Mouse (Mus musculus) intestine, embryonic 14.5 days (tissue): ENCODE results near the gene Zfp819. TPM values are rescaled to one million over a fixed set of nuclear protein-coding genes. Genes with fewer than 3 reads are reported as not detected.

Experiments
- ATAC-seq: fragments of 200-750 bp; cut with Nextera tagmentation; replicated peaks from 2 replicates; pipeline ENCODE4 v1.8.0; 2017; ENCODE audit warnings: low read depth, moderate number of reproducible peaks, moderate TSS enrichment, moderate library complexity; ENCODE audit not compliant: low FRiP score, low TSS enrichment
- DNase-seq: peaks from one replicate; pipeline ENCODE4 v3.0.0-alpha.2; 2018; ENCODE audit warnings: low spot score
- H3K27ac ChIP-seq: fragments of 300-500 bp; sonication (generic); 2 replicates; pipeline ENCODE4 v1.5.1; 2014; ENCODE audit warnings: low read depth, mild to moderate bottlenecking, control low read depth
- H3K27me3 ChIP-seq: fragments of 300-500 bp; sonication (generic); replicated peaks from 2 replicates; pipeline ENCODE4 v1.6.1; 2014; ENCODE audit warnings: low read length, control low read depth; ENCODE audit not compliant: control insufficient read depth, insufficient read depth
- H3K36me3 ChIP-seq: fragments of 300-500 bp; sonication (generic); 2 replicates; pipeline ENCODE4 v1.6.1; 2014; ENCODE audit warnings: low read length, control low read depth; ENCODE audit not compliant: control insufficient read depth, insufficient read depth
- H3K4me1 ChIP-seq: fragments of 300-500 bp; sonication (generic); replicated peaks from 2 replicates; pipeline ENCODE4 v1.6.1; 2014; ENCODE audit warnings: low read length, control low read depth, mixed read lengths; ENCODE audit not compliant: control insufficient read depth, insufficient read depth
- H3K4me2 ChIP-seq: fragments of 300-500 bp; sonication (generic); 2 replicates; pipeline ENCODE4 v1.6.1; 2014; ENCODE audit warnings: low read length
- H3K4me3 ChIP-seq: fragments of 300-500 bp; sonication (generic); 2 replicates; pipeline ENCODE4 v1.5.1; 2014; ENCODE audit warnings: low read depth, low read length, control low read depth, mixed read lengths
- H3K9ac ChIP-seq: fragments of 300-500 bp; sonication (generic); 2 replicates; pipeline ENCODE4 v1.6.1; 2014; ENCODE audit warnings: mild to moderate bottlenecking, low read length
- H3K9me3 ChIP-seq: fragments of 300-500 bp; sonication (generic); 2 replicates; pipeline ENCODE4 v1.6.1; 2016; ENCODE audit warnings: low read length, control low read depth; ENCODE audit not compliant: control insufficient read depth
- WGBS: fragments of 180-500 bp; shearing (Covaris S2); extraction: QIAGEN DNeasy Blood & Tissue Kit; methylation state at CpG from one replicate; pipeline ENCODE4 v1.1.7; 2014; 5-methylcytosine and 5-hydroxymethylcytosine counted together
- polyA plus RNA-seq: library from polyadenylated mRNA; unstranded; fragments of >200 nt; fragmentation: Nextera tagmentation; extraction: Ambion mirVana; gene quantifications from 2 replicates; pipeline ENCODE4 v1.2.1, GENCODE M21; 2014

Zfp819 gene
- not detected in 2 replicates for polyA plus RNA-seq

DNA sequence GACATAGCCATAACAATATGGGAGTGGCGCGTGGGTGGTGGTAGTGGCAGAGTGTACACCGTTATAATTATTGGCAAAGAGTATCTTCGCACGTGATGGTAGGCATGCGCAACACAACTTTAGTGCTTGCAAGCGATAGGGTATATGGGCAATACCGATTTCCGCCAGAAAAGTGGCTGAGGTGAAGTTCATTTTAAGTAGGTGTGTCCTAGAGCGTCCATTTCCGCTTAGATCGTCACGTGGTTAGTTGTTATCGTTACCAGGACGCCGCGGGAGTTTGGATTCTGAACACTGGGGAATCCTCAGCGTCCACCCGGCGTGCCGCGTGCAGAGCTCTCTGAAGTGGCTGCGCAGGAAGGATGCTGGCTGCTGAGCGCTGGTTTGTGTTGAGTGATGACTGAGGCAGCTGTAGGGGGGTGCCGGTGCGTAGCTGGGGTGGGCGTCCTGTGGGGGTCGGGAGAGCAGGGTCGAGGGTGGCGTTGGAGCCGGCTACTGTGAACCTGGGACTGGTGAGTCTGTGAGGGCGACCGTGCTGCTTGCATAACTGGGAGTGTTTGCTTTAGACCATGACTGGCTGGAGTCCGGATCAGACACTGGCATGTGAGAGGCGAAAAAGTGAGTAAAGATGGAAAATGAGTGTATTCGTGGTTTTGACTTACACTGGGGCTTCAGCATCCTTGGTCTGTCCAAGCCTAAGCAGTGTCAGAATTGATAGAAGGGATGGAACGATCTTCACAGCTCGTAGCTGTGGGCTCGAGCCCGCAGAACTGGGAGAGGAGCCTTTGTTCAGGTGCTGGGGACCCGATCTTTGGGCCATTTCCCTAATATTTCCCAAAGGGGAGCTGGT is at the start of gene Zfp819:
Zfp819 (plus strand) TSS at position 274 of the 847 bp plus-strand sequence.
- no peaks in the 10 kb centered on the region for H3K4me1 ChIP-seq
- H3K36me3 ChIP-seq: no peaks in the 10 kb centered on the region
- no peaks in the 10 kb centered on the region for H3K27me3 ChIP-seq
- no peak within 1 kb of the TSS for H3K9ac ChIP-seq
- DNase-seq (peak; percentile 77), ATAC-seq (peak; percentile 75)
- H3K27ac ChIP-seq: no peak within 1 kb of the TSS
- peak within 1 kb of the TSS; percentile 36 for H3K4me3 ChIP-seq
- no peaks in the 10 kb centered on the region for H3K9me3 ChIP-seq
- H3K4me2 ChIP-seq: peak within 1 kb of the TSS; percentile 60
- 16% methylated on average over 41 of the region's 41 CpGs for WGBS

DNA sequence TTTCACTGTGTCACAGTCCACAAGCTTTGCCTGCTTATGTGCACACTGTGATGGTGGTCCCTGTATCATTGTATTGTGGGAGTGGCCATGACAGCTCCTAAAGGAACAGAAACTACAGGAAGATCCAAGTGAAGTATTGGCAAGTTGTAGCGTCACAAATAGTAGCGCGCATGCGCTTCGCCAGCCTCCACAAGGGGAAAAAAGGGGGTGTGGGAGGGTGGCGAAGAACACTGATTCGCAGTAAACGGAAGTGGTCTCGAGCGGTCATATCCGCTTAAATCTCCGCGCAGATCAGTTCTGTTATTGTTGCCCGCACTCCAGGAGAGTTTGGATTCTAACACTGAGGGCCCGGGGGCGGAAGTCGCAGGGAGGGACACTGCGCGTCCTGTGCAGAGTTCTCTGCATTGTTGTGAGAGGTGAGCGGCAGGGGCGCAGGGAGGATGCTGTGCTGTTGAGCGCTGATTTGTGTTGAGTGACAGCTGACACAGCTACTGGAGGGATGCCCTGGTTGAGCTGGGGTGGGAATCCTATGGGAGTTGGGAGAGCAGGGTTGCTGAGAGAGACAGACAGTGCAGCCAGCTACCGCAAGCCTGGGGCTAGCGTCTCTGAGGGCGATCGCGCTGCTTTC is 44.8 kb upstream of the Zfp819 start, which contains the start of gene Zfp658:
Zfp658 (plus strand) TSS at position 251 of the 628 bp plus-strand sequence.
- Histone ChIP-seq H3K36me3 (peaks cover 17% of the 10 kb centered on the region), H3K4me2 (peak within 1 kb of the TSS; percentile 80), H3K4me3 (peak within 1 kb of the TSS; percentile 83), H3K27ac (peak within 1 kb of the TSS; percentile 84), H3K4me1 (peaks cover 9% of the 10 kb centered on the region), H3K27me3 (no peaks in the 10 kb centered on the region), H3K9me3 (no peaks in the 10 kb centered on the region), H3K9ac (peak within 1 kb of the TSS; percentile 78)
- ATAC-seq (peak; percentile 84), DNase-seq (peak; percentile 86)
- WGBS: 1% methylated on average over 27 of the region's 27 CpGs

DNA sequence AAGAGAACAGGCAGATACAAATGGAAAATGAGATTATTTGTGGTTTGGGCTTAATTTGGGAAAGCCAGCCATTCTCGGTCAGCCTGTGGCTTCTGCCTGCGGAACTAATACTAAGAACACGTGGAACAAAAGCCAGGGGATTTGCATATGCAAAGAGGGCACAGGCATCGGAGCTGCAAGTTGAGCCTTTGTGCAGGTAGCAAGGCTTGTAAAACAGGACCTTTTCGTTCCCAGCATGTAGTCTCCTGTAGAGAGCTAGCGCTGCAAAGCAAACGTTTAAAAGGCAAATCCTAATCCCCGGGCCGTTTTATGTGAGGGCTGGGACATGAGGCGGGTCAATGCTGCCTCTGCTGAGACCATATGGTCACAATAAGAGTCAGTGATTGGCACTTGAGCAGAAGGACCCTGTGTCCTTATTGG is 44.3 kb upstream of the Zfp819 start:
- peaks cover 22% of the 10 kb centered on the region for H3K36me3 ChIP-seq
- peaks cover 9% of the 10 kb centered on the region for H3K4me1 ChIP-seq
- under 1% methylated on average over 10 of the region's 10 CpGs for WGBS
- ATAC-seq (no peak), DNase-seq (no peak)
- H3K27me3 ChIP-seq: no peaks in the 10 kb centered on the region
- peak overlapping the region; percentile 83 for H3K4me3 ChIP-seq
- peak overlapping the region; percentile 84 for H3K27ac ChIP-seq
- peak overlapping the region; percentile 78 for H3K9ac ChIP-seq
- no peaks in the 10 kb centered on the region for H3K9me3 ChIP-seq
- H3K4me2 ChIP-seq: peak overlapping the region; percentile 80

DNA sequence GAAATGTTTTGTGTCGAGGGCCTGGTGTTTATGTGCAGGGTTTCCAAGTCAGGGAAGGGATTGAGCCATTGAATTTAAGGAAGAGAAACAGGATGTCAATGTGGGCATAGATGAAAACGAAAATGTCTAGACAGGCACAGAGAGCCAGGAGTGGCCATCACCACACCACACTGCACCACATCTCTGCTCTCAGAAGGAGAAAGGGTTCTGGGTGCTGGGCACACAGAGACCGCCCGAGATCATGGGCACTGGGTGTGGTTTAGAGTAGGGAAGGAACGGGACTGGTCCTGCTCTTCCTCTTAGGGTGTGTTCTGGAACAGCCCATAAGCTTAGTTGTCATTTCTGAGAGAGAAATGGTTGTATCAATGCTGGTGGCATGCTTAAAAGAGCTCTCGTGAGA is 43.7 kb upstream of the Zfp819 start:
- H3K27ac ChIP-seq: no peak overlapping the region
- peak overlapping the region; percentile 78 for H3K9ac ChIP-seq
- peak overlapping the region; percentile 80 for H3K4me2 ChIP-seq
- H3K4me1 ChIP-seq: peaks cover 9% of the 10 kb centered on the region
- peak overlapping the region; percentile 83 for H3K4me3 ChIP-seq
- WGBS: 60% methylated on average over 6 of the region's 6 CpGs
- H3K27me3 ChIP-seq: no peaks in the 10 kb centered on the region
- H3K36me3 ChIP-seq: peaks cover 29% of the 10 kb centered on the region
- ATAC-seq (no peak), DNase-seq (no peak)
- H3K9me3 ChIP-seq: no peaks in the 10 kb centered on the region

DNA sequence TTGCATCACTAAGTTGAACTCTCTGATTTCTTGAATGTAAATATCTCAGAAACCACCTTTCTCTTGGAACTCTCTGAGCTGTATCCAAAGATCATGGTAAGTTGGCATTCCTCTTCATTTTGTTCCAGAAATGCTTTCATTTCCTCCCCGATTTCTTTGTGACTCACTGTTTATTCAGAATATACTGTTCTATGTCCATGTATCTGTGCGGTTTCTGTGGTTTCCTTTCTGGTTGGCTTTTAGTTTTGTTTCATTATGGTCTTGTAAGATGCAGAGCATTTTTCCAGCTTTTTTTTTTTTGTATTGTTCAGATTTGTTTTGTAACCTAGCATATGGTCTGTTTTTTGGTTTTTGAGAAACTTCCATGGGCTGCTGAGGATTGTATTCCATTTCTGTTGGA is 35.8 kb upstream of the Zfp819 start:
- ATAC-seq (no peak), DNase-seq (no peak)
- H3K9me3 ChIP-seq: no peaks in the 10 kb centered on the region
- no peak overlapping the region for H3K9ac ChIP-seq
- no peaks in the 10 kb centered on the region for H3K27me3 ChIP-seq
- no peak overlapping the region for H3K4me3 ChIP-seq
- H3K4me2 ChIP-seq: no peak overlapping the region
- H3K4me1 ChIP-seq: no peaks in the 10 kb centered on the region
- peaks cover 80% of the 10 kb centered on the region for H3K36me3 ChIP-seq
- 90% methylated on average over 2 of the region's 2 CpGs for WGBS
- H3K27ac ChIP-seq: no peak overlapping the region

DNA sequence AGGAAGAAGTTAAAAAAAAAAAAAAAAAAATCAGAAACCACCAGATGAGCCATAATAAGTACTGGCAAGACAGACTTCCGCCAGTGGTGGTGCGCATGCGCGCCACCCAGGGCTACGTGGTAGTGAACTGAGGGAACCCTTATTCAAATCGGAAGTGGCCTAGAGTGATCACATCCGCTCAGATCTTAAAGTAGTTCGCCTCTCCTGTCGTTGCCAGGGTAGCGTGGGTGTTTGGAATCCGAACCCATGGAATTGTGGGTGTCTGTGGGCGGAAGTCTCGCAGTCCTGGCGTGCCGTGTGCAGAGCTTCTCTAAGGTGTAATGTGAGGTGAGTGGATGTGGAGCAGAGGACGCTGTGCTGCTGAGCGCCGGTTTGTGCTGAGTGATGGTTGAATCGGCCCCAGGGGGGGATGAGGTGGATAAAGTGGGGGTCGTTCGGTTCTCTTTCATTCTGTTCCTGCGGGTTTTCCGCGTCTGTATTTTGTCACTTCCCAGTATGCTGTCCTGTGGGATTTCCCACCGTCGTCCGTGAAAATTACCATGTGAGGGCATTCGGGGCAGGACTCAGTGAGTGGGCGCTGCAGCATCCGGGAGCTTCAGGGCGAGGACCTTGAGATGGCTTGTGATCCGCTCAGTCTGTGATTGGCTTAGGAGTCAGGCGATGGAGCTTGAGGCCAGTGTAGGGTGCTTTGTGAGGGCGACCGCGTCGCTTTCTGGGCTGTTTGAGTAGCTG is 27.4 kb upstream of the Zfp819 start, which contains the start of gene Zfp719:
Zfp719 (plus strand) TSS at position 171 of the 732 bp plus-strand sequence.
- WGBS: under 1% methylated on average over 37 of the region's 37 CpGs
- H3K4me3 ChIP-seq: peak within 1 kb of the TSS; percentile 69
- H3K4me1 ChIP-seq: peaks cover 5% of the 10 kb centered on the region; the same call in 1 of the 2 replicates
- H3K9me3 ChIP-seq: no peaks in the 10 kb centered on the region
- ATAC-seq (peak; percentile 98), DNase-seq (peak; percentile 90)
- peak within 1 kb of the TSS; percentile 82 for H3K4me2 ChIP-seq
- peak within 1 kb of the TSS; percentile 74 for H3K9ac ChIP-seq
- peak within 1 kb of the TSS; percentile 87 for H3K27ac ChIP-seq
- no peaks in the 10 kb centered on the region for H3K27me3 ChIP-seq
- peaks cover 20% of the 10 kb centered on the region for H3K36me3 ChIP-seq

DNA sequence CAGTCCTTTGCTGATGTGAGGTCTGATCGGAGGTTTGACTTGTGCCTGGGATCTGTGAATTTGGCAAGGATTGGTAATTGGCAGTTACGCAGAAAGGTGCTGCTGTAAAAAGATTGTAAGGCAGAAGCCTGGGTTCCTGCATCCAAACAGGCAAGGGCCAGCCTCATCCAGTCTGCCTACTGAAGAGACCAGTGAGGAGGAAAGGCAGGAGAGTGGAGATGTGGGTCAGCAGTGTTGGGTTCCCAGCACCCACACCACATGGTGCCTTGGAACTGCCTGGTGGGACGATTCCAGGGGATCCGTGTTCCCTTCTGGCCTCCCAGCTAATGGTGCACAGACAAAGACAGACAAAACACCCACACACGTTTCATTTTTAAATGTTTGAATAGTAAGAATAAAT is 26.4 kb upstream of the Zfp819 start:
- ATAC-seq: no peak
- H3K4me3 ChIP-seq: peak overlapping the region; percentile 69
- H3K27me3 ChIP-seq: no peaks in the 10 kb centered on the region
- H3K27ac ChIP-seq: no peak overlapping the region
- peak overlapping the region; percentile 74 for H3K9ac ChIP-seq
- no peaks in the 10 kb centered on the region for H3K9me3 ChIP-seq
- peak overlapping the region; percentile 82 for H3K4me2 ChIP-seq
- 61% methylated on average over 5 of the region's 5 CpGs for WGBS
- H3K4me1 ChIP-seq: peaks cover 5% of the 10 kb centered on the region; the same call in 1 of the 2 replicates
- H3K36me3 ChIP-seq: peaks cover 24% of the 10 kb centered on the region
- no peak for DNase-seq

DNA sequence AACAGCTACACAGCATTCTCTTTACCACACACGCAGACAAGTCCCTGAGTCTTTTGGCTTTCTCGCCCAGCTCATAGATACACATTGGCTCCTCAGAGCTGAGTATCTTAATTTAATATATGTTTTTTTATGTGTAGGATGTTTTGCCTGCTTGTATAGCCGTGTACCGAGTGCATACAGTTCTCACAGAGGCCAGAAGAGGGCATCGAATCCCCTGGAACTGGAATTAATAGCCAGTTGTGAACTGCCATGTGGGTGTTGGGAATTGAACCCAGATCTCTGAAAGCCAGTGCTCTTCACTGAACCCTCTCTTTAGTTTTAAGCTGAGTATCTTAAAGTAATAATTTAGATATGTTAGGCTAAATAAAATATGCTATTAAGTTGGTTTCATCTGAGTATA is 22.2 kb upstream of the Zfp819 start:
- peaks cover 58% of the 10 kb centered on the region for H3K36me3 ChIP-seq
- no peak overlapping the region for H3K4me2 ChIP-seq
- DNase-seq (no peak), ATAC-seq (no peak)
- H3K27ac ChIP-seq: no peak overlapping the region
- no peaks in the 10 kb centered on the region for H3K27me3 ChIP-seq
- no peak overlapping the region for H3K9ac ChIP-seq
- WGBS: 90% methylated on average over 5 of the region's 5 CpGs
- peaks cover 5% of the 10 kb centered on the region; the same call in 1 of the 2 replicates for H3K4me1 ChIP-seq
- no peak overlapping the region for H3K4me3 ChIP-seq
- no peaks in the 10 kb centered on the region for H3K9me3 ChIP-seq
